Mouse (Mus musculus): ENCODE data around the gene Fkbp15. TPM values are rescaled to one million over a fixed set of nuclear protein-coding genes. Genes with fewer than 3 reads are reported as not detected.

The Fkbp15 gene
- polyA plus RNA-seq (2014; fragmentation: Nextera tagmentation; extraction: Ambion mirVana) = 17.6 and 23.0 TPM in 2 replicates

DNA sequence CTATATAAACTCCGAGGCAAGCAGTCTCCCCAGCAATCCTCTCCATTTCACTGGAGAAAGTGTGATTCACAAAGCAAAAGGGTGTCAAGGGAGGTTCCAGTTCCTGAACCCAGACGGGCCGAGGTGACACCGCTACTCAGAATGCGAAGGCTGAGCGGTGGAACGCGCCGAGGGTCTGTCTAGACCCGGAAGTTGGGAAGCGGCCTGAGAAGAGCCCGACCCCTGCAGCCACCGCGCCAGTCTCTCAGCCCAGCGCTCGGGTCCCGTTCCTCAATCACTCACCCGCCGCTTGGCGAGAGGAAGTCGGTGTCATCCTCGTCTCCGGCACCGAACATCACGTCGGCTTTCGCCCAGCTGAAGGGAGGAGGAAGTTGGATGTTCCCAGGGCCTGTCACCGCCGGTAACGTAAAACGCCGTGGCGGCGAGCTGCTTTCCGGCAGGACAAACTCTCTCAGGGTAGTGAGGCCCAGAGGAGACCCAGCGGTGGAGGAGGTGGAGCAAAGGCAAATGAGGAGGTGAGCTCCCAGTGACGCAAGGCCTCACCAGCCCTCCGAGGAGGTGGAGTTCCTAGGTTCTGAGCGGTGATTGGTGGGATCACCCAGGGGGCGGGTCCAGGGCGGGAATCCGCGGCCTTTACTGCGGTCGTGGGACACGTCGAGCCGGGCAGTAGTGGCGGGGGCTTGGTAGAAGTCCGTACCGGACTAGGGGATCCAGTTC lies at the start of gene Fkbp15, which contains the start of gene Slc31a1:
TSS of gene Fkbp15 (minus strand) at position 461 of the 717 bp plus-strand sequence.
TSS of gene Slc31a1 (plus strand) at position 640 of the 717 bp plus-strand sequence.
- peak within 1 kb of the TSS; percentile 78 for H3K4me3 ChIP-seq (replicated peaks; ENCODE audit: low read depth, low read length)
- peaks cover 17% of the 10 kb centered on the region for H3K4me1 ChIP-seq (ENCODE audit: control insufficient read depth, insufficient read depth, low read length)
- peak within 1 kb of the TSS; percentile 67 for H3K9ac ChIP-seq (replicated peaks; ENCODE audit: low read length)
- ATAC-seq (ENCODE audit: low FRiP score, low TSS enrichment) (peak; percentile 100), DNase-seq (peak; percentile 98)
- H3K9me3 ChIP-seq (ENCODE audit: control insufficient read depth, low read length) = no peaks in the 10 kb centered on the region
- H3K27ac ChIP-seq (replicated peaks; ENCODE audit: low read depth, low read length) = peak within 1 kb of the TSS; percentile 82
- no peaks in the 10 kb centered on the region for H3K27me3 ChIP-seq (ENCODE audit: control insufficient read depth, insufficient read depth, low read length)
- H3K36me3 ChIP-seq (ENCODE audit: control insufficient read depth, insufficient read depth, low read length) = 0 out of 2 replicates have a peak, but pooled peaks cover under 1% of the 10 kb centered on the region
- peak within 1 kb of the TSS; percentile 69 for H3K4me2 ChIP-seq (ENCODE audit: low read length)
- under 1% methylated on average over 51 of the region's 51 CpGs for WGBS

DNA sequence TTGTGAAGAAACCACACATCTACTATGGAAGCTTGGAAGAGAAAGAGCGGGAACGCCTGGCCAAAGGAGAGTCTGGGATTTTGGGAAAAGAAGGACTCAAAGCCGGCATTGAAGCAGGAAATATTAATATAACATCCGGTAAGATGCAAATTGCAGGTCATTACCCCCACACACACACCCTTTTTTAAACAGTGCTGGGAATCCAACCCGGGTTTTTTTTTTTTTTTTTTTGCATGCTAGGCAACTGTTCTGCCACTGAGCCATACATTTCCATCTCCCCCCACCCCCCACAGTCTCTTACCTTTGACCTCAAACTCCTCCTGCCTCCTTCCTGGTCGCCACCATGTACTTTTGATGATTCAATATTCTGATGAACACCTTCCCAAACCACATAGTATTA lies 49.3 kb upstream of the Fkbp15 start:
- Histone ChIP-seq H3K27ac (replicated peaks; ENCODE audit: low read depth, low read length) (no peak overlapping the region), H3K4me3 (replicated peaks; ENCODE audit: low read depth, low read length) (peak overlapping the region; percentile 76), H3K9me3 (ENCODE audit: control insufficient read depth, low read length) (no peaks in the 10 kb centered on the region), H3K9ac (replicated peaks; ENCODE audit: low read length) (peak overlapping the region; percentile 80), H3K4me2 (ENCODE audit: low read length) (peak overlapping the region; percentile 74), H3K4me1 (ENCODE audit: control insufficient read depth, insufficient read depth, low read length) (peaks cover 24% of the 10 kb centered on the region), H3K27me3 (ENCODE audit: control insufficient read depth, insufficient read depth, low read length) (no peaks in the 10 kb centered on the region), H3K36me3 (ENCODE audit: control insufficient read depth, insufficient read depth, low read length) (peaks cover 33% of the 10 kb centered on the region)
- WGBS = 37% methylated on average over 6 of the region's 6 CpGs
- DNase-seq (no peak), ATAC-seq (ENCODE audit: low FRiP score, low TSS enrichment) (no peak)

DNA sequence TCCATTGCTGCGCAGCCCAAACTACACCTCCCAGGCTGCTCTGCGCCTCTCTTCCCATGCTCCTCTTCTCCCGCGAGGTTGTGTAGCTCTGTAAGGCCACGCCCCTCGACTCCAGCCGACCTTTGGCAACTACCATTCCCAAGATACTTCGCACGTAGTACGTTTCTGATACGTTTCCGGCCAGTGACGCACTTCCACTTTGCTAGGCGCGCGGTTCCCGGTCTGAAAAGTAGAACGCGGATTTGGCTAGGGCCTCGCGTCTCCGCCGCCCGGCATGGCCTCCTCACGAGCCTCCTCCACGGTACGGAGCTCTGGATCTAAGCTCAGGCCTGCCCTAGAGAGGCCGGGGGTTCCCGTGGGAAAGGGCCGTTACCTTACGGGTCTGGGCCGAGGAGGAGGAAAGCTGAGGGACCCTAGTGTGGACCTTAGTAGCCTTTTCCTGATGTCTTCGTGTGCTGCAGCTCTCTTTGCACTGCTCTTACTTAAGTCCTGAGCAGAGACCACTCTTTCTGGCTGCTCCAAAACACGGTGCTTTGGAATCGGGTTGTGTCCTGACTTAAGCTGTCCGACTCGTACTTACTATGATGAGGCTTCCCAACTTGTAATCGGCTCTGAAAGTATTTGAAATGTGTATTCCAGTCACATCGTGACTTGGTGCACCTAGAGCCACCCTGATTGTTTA lies 48.4 kb upstream of the Fkbp15 start, which contains the start of the genes Cdc26 and Prpf4:
TSS of gene Cdc26 (minus strand) at position 42 of the 682 bp plus-strand sequence.
TSS of gene Prpf4 (plus strand) at position 197 of the 682 bp plus-strand sequence.
- H3K36me3 ChIP-seq (ENCODE audit: control insufficient read depth, insufficient read depth, low read length) = peaks cover 27% of the 10 kb centered on the region
- peak within 1 kb of the TSS; percentile 80 for H3K9ac ChIP-seq (replicated peaks; ENCODE audit: low read length)
- ATAC-seq (ENCODE audit: low FRiP score, low TSS enrichment) (peak; percentile 99), DNase-seq (peak; percentile 100)
- no peaks in the 10 kb centered on the region for H3K9me3 ChIP-seq (ENCODE audit: control insufficient read depth, low read length)
- no peaks in the 10 kb centered on the region for H3K27me3 ChIP-seq (ENCODE audit: control insufficient read depth, insufficient read depth, low read length)
- WGBS = under 1% methylated on average over 39 of the region's 39 CpGs
- H3K4me1 ChIP-seq (ENCODE audit: control insufficient read depth, insufficient read depth, low read length) = peaks cover 24% of the 10 kb centered on the region
- H3K4me2 ChIP-seq (ENCODE audit: low read length) = peak within 1 kb of the TSS; percentile 74
- peak within 1 kb of the TSS; percentile 81 for H3K27ac ChIP-seq (replicated peaks; ENCODE audit: low read depth, low read length)
- H3K4me3 ChIP-seq (replicated peaks; ENCODE audit: low read depth, low read length) = peak within 1 kb of the TSS; percentile 76

DNA sequence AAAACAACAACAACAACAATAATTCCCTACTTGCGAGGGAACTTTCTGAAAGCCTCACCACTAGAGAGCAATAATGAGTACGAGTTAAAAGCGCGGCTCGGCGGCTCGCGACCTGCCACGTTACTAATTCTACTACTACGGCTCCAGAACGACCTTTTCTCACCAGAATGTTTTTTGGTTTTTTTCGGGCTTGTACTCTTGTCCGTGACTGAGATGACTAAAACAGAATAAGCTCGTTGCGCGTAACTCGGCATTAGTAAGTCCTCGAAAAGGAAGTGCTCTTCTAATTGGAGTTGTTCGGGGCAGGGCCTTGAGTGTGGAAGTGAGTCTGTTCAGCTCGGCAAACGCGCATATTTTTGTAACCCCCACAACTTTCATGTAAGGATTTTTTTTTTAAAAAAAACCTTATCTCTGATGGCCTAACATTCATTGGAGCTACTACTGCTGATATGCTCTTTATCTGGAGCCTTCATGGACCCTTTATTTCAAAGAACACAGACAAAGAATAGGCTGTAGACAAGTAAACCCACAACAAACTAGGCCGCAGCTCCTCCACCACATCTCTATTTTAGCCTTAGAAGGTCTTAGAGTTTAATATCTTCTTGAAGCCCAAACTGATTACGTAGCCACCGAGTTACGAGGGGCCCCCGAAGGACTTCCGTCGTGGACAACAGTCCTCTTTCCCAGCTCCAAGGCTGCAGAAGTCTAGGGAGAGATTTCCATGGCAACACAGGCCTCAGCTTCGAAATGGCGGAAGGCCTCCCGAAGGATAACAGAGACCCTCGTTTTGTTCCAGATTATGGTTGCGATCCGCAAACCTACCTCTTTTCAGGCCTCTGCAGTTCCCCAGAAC lies 47.6 kb upstream of the Fkbp15 start:
- WGBS = under 1% methylated on average over 35 of the region's 35 CpGs

DNA sequence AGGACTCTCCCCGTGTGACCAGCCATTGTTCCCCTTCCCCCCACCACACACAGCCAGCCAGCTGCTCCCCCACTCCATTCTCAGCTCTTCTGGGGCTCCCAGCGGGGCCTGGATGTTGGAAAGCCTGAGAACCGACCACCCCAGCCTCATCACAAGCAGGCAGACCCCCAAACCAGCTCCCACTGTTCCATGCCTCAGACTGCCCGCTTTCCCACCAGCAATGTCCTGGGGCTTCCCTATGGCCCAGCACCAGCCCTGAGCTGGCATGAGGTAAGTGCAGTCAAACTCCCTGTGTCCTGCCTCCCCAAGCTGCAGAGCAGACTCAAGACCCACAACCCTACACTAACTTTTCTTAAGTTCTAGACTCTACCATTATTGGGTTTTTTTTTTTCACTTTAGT lies 45.8 kb upstream of the Fkbp15 start:
- no peaks in the 10 kb centered on the region for H3K27me3 ChIP-seq (ENCODE audit: control insufficient read depth, insufficient read depth, low read length)
- H3K27ac ChIP-seq (replicated peaks; ENCODE audit: low read depth, low read length) = no peak overlapping the region
- WGBS = 81% methylated on average over 4 of the region's 4 CpGs
- ATAC-seq (ENCODE audit: low FRiP score, low TSS enrichment) (no peak), DNase-seq (no peak)
- no peaks in the 10 kb centered on the region for H3K9me3 ChIP-seq (ENCODE audit: control insufficient read depth, low read length)
- H3K4me3 ChIP-seq (replicated peaks; ENCODE audit: low read depth, low read length) = no peak overlapping the region
- H3K4me1 ChIP-seq (ENCODE audit: control insufficient read depth, insufficient read depth, low read length) = peaks cover 24% of the 10 kb centered on the region
- H3K9ac ChIP-seq (replicated peaks; ENCODE audit: low read length) = no peak overlapping the region
- H3K4me2 ChIP-seq (ENCODE audit: low read length) = no peak overlapping the region
- peaks cover 20% of the 10 kb centered on the region for H3K36me3 ChIP-seq (ENCODE audit: control insufficient read depth, insufficient read depth, low read length)

More for the DNA sequence above, 47.6 kb upstream of the Fkbp15 start:
- peak overlapping the region; percentile 76 for H3K4me3 ChIP-seq (replicated peaks; ENCODE audit: low read depth, low read length)
- H3K4me1 ChIP-seq (ENCODE audit: control insufficient read depth, insufficient read depth, low read length) = peaks cover 24% of the 10 kb centered on the region
- H3K27ac ChIP-seq (replicated peaks; ENCODE audit: low read depth, low read length) = peak overlapping the region; percentile 79
- H3K9ac ChIP-seq (replicated peaks; ENCODE audit: low read length) = peak overlapping the region; percentile 65
- H3K36me3 ChIP-seq (ENCODE audit: control insufficient read depth, insufficient read depth, low read length) = peaks cover 20% of the 10 kb centered on the region
- H3K9me3 ChIP-seq (ENCODE audit: control insufficient read depth, low read length) = no peaks in the 10 kb centered on the region
- ATAC-seq (ENCODE audit: low FRiP score, low TSS enrichment) (peak; percentile 56), DNase-seq (peak; percentile 84)
- H3K4me2 ChIP-seq (ENCODE audit: low read length) = peak overlapping the region; percentile 56
- no peaks in the 10 kb centered on the region for H3K27me3 ChIP-seq (ENCODE audit: control insufficient read depth, insufficient read depth, low read length)

DNA sequence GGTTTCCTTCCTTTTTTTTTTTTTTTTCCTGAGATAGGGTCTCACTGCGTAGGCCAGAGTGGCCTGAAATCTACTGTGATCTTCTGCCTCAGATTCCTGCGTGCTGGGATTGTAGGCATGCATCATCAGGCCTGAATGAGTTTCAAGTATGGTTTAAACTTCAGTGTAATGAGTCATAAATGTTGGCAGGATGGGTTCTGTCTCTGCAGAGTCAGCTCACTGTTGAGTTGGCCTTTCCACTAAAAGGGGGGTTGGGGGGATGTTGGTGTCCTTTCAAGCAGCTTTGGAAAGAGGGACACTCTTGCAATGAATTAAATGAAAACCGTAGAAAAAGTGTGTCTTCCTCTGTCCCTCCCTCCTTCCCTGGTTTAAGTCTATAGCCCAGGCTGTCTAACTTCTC lies 38.6 kb upstream of the Fkbp15 start:
- no peak for ATAC-seq (ENCODE audit: low FRiP score, low TSS enrichment)
- Histone ChIP-seq H3K4me2 (ENCODE audit: low read length) (no peak overlapping the region), H3K9me3 (ENCODE audit: control insufficient read depth, low read length) (no peaks in the 10 kb centered on the region), H3K27me3 (ENCODE audit: control insufficient read depth, insufficient read depth, low read length) (no peaks in the 10 kb centered on the region), H3K9ac (replicated peaks; ENCODE audit: low read length) (no peak overlapping the region), H3K4me1 (ENCODE audit: control insufficient read depth, insufficient read depth, low read length) (no peaks in the 10 kb centered on the region), H3K4me3 (replicated peaks; ENCODE audit: low read depth, low read length) (no peak overlapping the region), H3K27ac (replicated peaks; ENCODE audit: low read depth, low read length) (no peak overlapping the region), H3K36me3 (ENCODE audit: control insufficient read depth, insufficient read depth, low read length) (peaks cover 78% of the 10 kb centered on the region)
- no peak for DNase-seq
- 98% methylated on average over 3 of the region's 3 CpGs for WGBS

DNA sequence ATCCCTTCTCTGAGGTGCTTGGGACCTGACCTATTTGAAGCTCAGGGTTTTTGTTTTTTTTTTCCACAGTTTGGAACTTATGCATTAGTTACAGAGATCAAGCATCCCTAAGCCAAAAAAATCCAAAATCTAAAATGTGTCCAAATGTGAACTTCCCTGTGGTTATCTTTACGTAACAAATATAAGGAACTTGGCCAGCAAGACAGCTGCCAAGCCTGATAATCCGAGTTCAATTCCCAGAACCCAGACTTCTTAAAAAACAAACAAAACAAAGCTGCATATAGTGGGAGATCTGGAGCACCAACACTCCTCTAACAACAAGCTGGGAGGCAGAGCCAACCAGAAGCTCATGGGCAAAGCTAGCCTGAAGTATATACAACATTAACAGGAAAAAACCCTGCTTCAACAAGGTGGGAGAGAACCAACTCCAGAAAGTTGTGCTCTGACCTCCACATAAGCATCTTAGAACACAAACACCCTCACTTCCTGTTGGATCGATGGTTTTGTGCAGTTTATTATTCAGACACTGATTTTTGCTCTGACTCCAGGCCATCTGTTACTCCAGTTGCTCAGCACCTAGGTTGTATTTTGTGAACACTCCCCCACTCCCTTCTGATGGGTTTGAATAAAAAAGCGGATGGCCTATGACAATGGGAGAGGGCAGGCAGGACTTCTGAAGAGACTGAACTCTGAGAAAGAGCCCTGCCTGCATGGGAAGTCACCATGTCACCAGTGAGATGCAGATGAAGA lies 37.4 kb upstream of the Fkbp15 start:
- Histone ChIP-seq H3K36me3 (ENCODE audit: control insufficient read depth, insufficient read depth, low read length) (peaks cover 82% of the 10 kb centered on the region), H3K9ac (replicated peaks; ENCODE audit: low read length) (no peak overlapping the region), H3K27me3 (ENCODE audit: control insufficient read depth, insufficient read depth, low read length) (no peaks in the 10 kb centered on the region), H3K9me3 (ENCODE audit: control insufficient read depth, low read length) (no peaks in the 10 kb centered on the region), H3K27ac (replicated peaks; ENCODE audit: low read depth, low read length) (no peak overlapping the region), H3K4me2 (ENCODE audit: low read length) (no peak overlapping the region), H3K4me1 (ENCODE audit: control insufficient read depth, insufficient read depth, low read length) (no peaks in the 10 kb centered on the region), H3K4me3 (replicated peaks; ENCODE audit: low read depth, low read length) (no peak overlapping the region)
- DNase-seq = no peak
- ATAC-seq (ENCODE audit: low FRiP score, low TSS enrichment) = no peak
- WGBS = 87% methylated on average over 4 of the region's 4 CpGs

DNA sequence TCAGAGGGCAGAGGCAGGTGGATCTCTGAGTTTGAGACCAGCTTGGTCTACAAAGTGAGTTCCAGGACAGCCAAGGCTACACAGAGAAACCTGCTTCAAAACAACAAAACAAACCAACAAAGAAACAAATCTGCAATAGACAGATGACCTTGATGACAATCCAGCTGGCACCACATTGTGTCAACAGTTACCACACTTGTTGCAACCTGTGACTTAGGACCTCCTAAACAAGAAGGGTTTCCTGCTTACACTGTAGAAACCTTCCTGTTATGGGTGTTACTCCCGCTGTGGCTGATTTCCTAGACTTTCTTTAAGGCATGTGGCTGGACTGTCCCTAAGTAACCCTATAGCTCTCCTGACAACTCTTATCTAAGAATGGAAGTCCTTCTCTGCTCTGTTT lies 35.5 kb upstream of the Fkbp15 start:
- Histone ChIP-seq H3K27ac (replicated peaks; ENCODE audit: low read depth, low read length) (no peak overlapping the region), H3K4me2 (ENCODE audit: low read length) (no peak overlapping the region), H3K27me3 (ENCODE audit: control insufficient read depth, insufficient read depth, low read length) (no peaks in the 10 kb centered on the region), H3K9me3 (ENCODE audit: control insufficient read depth, low read length) (no peaks in the 10 kb centered on the region), H3K4me1 (ENCODE audit: control insufficient read depth, insufficient read depth, low read length) (no peaks in the 10 kb centered on the region), H3K9ac (replicated peaks; ENCODE audit: low read length) (no peak overlapping the region), H3K36me3 (ENCODE audit: control insufficient read depth, insufficient read depth, low read length) (peaks cover 79% of the 10 kb centered on the region), H3K4me3 (replicated peaks; ENCODE audit: low read depth, low read length) (no peak overlapping the region)
- ATAC-seq (ENCODE audit: low FRiP score, low TSS enrichment) (no peak), DNase-seq (no peak)
- WGBS = 90% methylated on average over 1 of the region's 1 CpGs

Data from midbrain, embryonic 14.5 days (tissue).